Mouse (Mus musculus): ENCODE data around the gene Map4k1. TPM values are rescaled to one million over a fixed set of nuclear protein-coding genes. Genes with fewer than 3 reads are reported as not detected.

The Map4k1 gene
- under 1 TPM; 0.25 to 0.33 TPM for total RNA-seq (2021)
- long read RNA-seq, experiment 1, partial matches to known transcripts: 0 of 1 reads
- long read RNA-seq, experiment 1, other reads (novel, unspliced or antisense): 1 of 1 reads
- long read RNA-seq, experiment 2, partial matches to known transcripts: 0 of 1 reads
- long read RNA-seq, experiment 2, other reads (novel, unspliced or antisense): 1 of 1 reads

DNA sequence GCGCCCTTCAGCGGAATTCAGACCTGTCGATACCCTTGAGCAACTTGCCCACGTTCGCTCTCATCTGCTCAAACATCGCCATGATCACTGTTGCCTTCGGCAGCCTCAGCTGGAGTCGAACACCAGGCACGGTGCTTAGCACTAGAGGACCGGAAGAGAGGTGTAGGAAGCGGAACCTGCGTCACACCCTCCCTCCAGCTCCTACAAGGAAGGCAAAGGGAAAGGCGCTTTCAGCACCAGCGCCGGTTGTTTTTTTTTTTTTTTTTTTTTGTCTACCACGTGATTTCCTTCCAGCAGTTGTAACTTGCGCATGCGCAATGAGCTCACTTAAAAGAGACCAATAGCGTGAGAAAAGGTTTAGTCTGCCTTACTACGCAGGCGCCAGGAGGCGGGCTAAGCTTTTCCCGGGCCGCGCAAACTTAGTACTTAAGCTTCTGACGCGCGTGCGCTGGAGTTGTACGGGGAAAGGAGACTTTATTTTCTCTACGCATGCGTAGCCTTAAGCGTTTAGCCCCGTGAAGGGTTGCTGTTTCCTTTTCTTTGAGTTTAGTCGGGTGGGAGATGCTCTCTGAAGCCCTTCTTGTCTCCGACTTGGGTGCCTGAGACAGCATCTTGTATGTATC, at the start of gene Map4k1, which contains the start of gene Eif3k:
Map4k1 (plus strand) TSS at position 400 of the 623 bp plus-strand sequence.
Eif3k (minus strand) TSS at position 214 of the 623 bp plus-strand sequence.
- peak; percentile 19; the same call in 1 of the 2 replicates for TF ChIP-seq CTCF (IDR thresholded peaks at IDR 0.05)
- peak within 1 kb of the TSS; percentile 90 for H3K27ac ChIP-seq
- DNase-seq: peak; percentile 96
- H3K4me3 ChIP-seq: peak within 1 kb of the TSS; percentile 76
- intact Hi-C loops (cut with DNase I): no loop called here

DNA sequence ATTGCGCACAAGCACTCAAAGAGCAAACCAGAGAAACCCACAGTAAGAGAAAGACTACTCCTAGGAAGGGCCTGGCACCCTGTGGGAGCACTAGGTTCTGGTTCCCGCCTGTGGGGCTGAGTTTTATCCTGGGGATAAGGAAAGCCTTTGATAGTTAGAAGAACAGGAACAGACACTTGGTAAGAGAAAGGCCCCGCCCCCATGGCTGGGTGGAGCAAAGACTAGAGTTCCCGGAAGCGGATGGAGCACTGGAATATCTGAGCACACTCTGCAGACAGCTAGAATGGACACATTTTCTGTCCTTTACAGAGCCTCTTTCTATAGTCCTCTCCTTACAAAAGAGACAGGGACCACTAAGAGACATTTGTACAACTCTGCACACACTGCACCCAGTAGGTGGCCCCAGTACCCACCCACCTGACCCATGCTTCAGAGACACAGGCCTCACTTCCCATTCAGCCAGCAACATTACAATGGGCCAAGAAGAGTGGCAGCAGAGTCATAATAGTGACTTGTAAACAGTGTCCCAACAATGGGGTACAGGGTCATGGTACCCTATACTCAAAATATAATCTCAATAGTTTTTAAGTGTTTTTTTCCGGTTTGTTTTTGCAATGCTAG, 49.3 kb upstream of the Map4k1 start:
- no peak for TF ChIP-seq CTCF (IDR thresholded peaks at IDR 0.05)
- intact Hi-C loops (cut with DNase I): no loop called here
- peak; percentile 55 for DNase-seq

DNA sequence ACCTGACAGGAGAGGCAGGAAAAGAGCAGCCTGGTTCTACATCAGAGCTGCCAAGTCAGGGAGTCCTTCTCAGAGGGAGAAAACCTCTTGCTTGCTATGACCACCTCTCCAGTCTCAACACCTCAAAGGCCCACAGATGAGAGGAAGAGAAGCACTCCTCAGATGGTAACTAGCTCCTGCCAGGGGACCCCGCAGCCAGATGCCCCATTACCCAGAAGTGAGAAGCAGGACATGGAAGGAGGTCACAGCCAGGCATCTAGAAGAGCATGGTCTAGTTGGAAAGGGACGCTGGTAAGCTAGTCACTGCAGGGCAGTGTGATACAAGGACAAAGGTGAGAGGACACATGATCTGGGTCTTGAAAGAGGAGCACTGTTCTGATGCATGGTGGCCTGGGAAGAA, 48.0 kb upstream of the Map4k1 start:
- Histone ChIP-seq H3K4me3 (no peak overlapping the region), H3K27ac (peak overlapping the region; percentile 92)
- DNase-seq: no peak
- no peak for TF ChIP-seq CTCF (IDR thresholded peaks at IDR 0.05)
- intact Hi-C loops (cut with DNase I): no loop called here

More for the DNA sequence above, 49.3 kb upstream of the Map4k1 start:
- H3K4me3 ChIP-seq: no peak overlapping the region
- peak overlapping the region; percentile 49; the same call in 1 of the 2 replicates for H3K27ac ChIP-seq

DNA sequence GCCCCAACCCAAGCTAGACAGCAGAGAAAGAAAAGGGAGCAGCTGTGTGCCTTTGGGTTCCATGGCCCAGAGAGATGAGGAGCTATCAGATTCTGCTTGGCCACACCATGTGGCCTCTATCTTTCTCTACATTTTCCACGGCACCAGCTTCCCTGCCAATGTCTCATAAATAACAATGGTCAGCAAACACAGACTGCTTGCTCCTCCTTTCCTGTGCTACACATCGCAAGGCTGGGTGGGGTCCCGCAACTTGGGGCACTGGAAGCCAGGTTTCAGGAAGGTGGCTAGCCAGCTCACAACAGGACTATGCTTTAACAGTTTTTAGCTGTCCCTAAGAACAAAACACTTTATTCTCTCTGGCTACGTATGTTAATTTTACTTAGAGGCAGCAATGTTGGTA, 45.1 kb upstream of the Map4k1 start:
- TF ChIP-seq CTCF (IDR thresholded peaks at IDR 0.05): no peak
- DNase-seq: no peak
- Histone ChIP-seq H3K4me3 (peak overlapping the region; percentile 24), H3K27ac (peak overlapping the region; percentile 92)
- intact Hi-C loops (cut with DNase I): no loop called here

DNA sequence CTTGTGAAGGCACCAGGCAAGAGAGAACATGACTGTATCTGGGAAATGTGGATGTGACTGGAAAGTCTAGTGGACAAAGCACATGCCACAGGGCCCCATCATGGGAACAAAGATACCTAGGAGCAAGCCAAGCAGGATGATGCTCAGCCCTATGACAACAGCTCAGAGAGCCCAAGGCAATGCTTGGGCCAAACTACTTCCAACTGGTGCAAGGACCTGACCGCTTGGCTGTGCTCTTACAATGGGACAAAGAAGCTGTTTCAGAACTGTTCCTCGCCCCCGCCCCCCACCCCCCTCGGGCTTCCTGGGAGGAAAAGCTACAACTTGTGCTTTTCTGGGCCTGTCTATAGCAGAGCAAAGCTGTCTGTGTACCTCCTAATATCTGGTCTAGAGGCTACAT, 43.2 kb upstream of the Map4k1 start:
- Histone ChIP-seq H3K27ac (peak overlapping the region; percentile 92), H3K4me3 (0 out of 2 replicates have a peak overlapping the region, but pooled peaks have one; percentile 28)
- peak; percentile 34; the same call in 1 of the 2 replicates for TF ChIP-seq CTCF (IDR thresholded peaks at IDR 0.05)
- DNase-seq: no peak
- intact Hi-C loops (cut with DNase I): loop anchor here (2.0 kb wide), 1 partner anchor 22 kb away; no protein-coding TSS in a partner anchor

DNA sequence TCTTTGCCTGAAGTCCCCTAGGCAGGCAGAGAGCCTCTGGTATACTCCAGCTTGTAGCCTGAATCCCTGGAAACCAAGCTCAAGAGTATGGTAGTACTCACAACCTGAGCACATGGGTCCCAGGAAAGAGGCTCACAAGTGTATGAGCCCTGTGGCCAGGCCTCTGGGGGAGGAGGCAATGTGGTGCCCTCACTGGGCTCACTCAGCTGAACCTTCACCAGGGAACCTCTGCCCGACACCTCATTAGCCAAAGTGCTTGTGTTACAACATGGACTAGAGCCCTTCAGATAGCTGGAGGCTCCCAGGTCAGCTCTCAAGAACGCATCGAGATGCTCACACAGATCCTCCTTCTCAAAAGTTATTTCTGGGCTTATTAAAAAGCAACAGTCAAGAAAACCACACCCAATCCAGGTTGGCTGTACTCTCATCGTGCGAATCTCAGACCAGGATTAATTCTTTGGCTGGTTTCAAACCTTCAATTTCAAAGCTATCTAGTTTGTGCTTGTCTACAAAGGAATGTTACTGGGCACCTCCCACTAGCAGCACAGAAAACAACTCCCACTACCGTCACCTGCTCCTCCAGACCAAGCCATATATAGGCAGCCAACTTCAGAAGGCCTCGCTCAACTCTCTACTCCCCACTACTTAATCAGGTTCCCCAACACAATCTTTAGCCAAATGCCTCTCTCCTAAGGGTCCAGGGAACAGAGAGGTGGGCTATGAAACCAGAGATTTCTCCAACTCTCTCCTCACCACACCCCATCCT, 42.2 kb upstream of the Map4k1 start:
- peak overlapping the region; percentile 5; the same call in 1 of the 2 replicates for H3K4me3 ChIP-seq
- H3K27ac ChIP-seq: peak overlapping the region; percentile 92
- TF ChIP-seq CTCF (IDR thresholded peaks at IDR 0.05): no peak
- peak; percentile 55 for DNase-seq
- intact Hi-C loops (cut with DNase I): loop anchor here (2.0 kb wide), 1 partner anchor 21 kb away; no protein-coding TSS in a partner anchor

DNA sequence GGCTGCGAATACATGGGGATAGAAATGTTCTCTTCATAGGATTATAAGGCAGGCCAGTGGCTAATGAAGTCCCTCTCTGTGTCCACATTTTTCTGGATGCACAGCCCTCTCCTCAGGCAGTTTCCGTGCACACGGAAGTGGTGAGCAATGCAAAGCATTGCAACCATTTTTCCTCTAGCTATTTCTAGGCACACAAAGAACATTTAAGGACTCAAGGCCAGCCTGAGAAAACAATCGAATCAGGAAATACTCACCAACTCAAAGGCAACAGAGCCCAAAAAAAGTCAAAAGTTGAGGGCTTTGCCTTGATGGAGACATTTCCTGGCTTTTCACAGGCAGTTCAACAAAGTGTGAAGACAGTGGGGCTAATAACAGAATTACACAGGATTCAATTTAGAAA, 40.7 kb upstream of the Map4k1 start:
- DNase-seq: no peak
- intact Hi-C loops (cut with DNase I): no loop called here
- peak overlapping the region; percentile 92 for H3K27ac ChIP-seq
- no peak overlapping the region for H3K4me3 ChIP-seq
- no peak for TF ChIP-seq CTCF (IDR thresholded peaks at IDR 0.05)

DNA sequence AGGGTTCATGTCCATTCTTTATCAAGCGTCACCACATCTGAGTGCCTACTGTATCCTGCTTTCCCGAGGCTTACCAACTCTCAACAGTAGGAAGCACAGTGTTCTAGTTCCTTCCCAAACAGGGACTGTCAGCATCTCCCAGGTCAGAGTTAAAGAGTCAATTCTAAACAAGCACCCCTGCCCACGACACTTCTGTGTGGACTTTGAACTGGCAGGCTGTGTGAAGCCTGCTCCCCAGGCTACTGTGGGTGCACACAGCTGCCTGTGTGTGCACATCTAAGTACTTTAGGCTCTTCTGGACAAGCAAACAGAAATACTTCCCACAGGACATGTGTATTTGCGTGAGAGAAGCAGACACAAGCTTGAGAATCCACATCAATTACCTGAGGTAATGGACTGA, 40.3 kb upstream of the Map4k1 start:
- intact Hi-C loops (cut with DNase I): no loop called here
- no peak overlapping the region for H3K4me3 ChIP-seq
- DNase-seq: no peak
- TF ChIP-seq CTCF (IDR thresholded peaks at IDR 0.05): no peak
- peak overlapping the region; percentile 92 for H3K27ac ChIP-seq

DNA sequence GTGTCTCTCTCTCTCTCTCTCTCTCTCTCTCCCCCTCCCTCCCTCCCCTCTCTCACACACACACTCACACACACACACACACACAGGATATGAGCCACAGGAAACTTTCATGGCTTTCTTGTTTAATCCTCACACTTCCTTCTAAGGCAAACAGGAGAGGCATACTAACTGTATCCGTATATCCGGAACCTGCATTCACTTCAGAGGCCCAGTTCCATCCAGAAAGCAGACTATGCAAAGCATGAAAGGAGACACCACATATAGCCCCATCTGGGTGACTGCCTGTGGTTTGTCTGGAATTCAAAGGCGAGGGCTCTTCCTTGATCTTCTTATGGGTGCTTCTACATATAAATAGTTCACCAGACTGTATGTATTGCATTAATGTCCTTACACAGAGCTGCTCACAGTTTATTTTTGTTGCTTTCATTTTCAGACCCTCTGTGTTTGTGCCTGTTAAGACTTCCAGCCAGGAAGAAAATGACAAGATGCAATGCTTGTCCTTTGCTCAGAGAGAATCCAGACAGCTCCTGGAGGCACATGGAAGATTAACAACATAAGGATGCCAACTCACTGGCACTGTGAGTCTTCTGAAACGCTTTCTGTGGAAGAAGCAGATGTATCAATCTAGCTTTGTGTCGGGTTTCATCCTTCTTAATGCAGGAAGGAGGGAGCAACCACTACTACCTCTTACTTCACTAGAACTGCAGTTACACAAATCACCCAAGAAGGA, 38.2 kb upstream of the Map4k1 start:
- no peak for TF ChIP-seq CTCF (IDR thresholded peaks at IDR 0.05)
- H3K27ac ChIP-seq: peak overlapping the region; percentile 92
- intact Hi-C loops (cut with DNase I): no loop called here
- no peak for DNase-seq
- peak overlapping the region; percentile 5; the same call in 1 of the 2 replicates for H3K4me3 ChIP-seq

DNA sequence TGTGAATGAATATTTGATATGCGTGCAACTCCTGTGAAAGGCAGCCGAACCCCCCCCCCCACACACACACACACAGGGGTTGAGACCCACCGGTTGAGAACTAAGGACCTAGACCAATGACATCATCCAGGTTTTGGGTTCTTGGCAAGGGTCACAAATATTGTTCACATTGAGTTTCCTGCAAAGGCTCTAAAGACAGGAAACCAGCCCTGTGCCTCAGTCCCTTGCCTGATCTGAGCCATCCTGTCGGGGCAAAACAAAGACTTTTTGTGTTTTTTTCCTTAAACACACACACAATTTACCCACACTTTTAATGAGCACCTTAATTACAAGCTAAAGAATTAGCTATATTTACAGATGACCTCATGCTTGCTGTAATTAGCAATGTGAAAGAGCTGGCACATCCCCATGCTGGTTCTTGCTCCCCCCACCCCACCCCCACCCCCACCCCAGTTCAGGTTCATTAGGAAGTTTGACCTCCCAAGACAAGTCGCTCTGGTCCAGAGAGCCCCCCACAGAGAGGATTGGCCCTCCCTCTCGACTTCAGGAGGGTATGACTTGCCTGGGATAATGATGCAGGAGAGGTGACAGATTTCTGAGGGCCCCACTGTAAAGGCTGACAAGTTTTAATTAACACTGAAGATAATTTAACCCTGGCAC, 37.0 kb upstream of the Map4k1 start:
- H3K27ac ChIP-seq: peak overlapping the region; percentile 92
- intact Hi-C loops (cut with DNase I): no loop called here
- TF ChIP-seq CTCF (IDR thresholded peaks at IDR 0.05): no peak
- DNase-seq: no peak
- peak overlapping the region; percentile 36 for H3K4me3 ChIP-seq

Data from gastrocnemius, adult 2 months (tissue).